Mouse (Mus musculus): ENCODE data around the gene Fndc10. TPM values are rescaled to one million over a fixed set of nuclear protein-coding genes. Genes with fewer than 3 reads are reported as not detected.
A peak's percentile ranks its signal among the peaks of the same experiment; 100 is the strongest.
"Not testable (repeated sequence)": the region's sequence is repeated elsewhere in the genome, so short reads cannot be mapped to it uniquely, and the experiment has no call there.

Fndc10 gene
- polyA plus RNA-seq (2015; fragmentation: Nextera tagmentation; extraction: Ambion mirVana), result 10.5 and 16.5 TPM in 2 replicates

DNA sequence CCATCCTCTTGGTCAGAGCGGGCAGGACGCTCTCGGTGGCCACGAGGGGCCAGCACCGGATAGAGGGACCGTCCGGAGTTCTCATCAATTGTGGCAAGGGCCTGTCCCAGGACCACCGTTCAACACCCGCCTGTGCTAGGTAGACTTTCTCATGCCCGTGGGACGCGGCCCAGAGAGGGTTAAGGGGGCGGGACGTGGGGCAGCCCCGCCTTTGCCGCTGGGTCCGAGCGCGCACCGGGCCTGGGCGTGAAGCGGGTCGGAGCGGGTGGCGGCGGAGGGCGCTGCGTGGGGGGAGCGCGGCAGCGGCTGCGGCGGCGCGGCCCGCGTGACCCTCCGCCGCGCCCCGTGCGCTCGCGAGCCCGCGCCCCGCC lies at the start of gene Fndc10:
Fndc10 (plus strand) TSS at position 232 of the 371 bp plus-strand sequence.
- Histone ChIP-seq H3K4me1 (replicated peaks) (peaks cover 32% of the 10 kb centered on the region), H3K9ac (peak within 1 kb of the TSS; percentile 91), H3K4me3 (peak within 1 kb of the TSS; percentile 71), H3K27me3 (peaks cover 30% of the 10 kb centered on the region), H3K27ac (replicated peaks) (peak within 1 kb of the TSS; percentile 95), H3K4me2 (peak within 1 kb of the TSS; percentile 89), H3K9me3 (no peaks in the 10 kb centered on the region), H3K36me3 (no peaks in the 10 kb centered on the region)
- peak; percentile 90 for ATAC-seq (ENCODE audit: low read depth)
- under 1% methylated on average over 29 of the region's 47 CpGs for WGBS

DNA sequence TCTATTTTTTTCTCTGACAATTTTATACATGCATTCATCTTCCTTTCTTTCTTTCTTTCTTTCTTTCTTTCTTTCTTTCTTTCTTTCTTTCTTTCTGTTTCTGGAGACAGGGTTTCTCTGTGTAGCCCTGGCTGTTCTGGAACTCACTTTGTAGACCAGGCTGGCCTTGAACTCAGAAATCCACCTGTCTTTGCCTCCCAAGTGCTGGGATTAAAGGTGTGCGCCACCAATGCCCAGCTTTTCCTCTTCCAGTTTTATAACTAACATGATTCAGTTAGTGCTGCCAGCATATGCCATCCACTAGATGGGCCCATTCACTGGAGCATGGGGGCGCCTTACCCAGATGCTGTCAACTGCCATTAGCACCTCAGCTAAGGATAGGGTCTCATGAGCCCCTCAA lies 48.8 kb upstream of the Fndc10 start, which contains the start of gene Gm10563:
Gm10563 (minus strand) TSS at position 101 of the 400 bp plus-strand sequence.
- H3K9me3 ChIP-seq; H3K4me3 ChIP-seq; H3K4me1 ChIP-seq (replicated peaks); H3K9ac ChIP-seq; ATAC-seq (ENCODE audit: low read depth); H3K4me2 ChIP-seq; H3K27me3 ChIP-seq; H3K27ac ChIP-seq (replicated peaks): not testable (repeated sequence)
- peaks cover 92% of the 10 kb centered on the region for H3K36me3 ChIP-seq
- 95% methylated on average over 2 of the region's 2 CpGs for WGBS

DNA sequence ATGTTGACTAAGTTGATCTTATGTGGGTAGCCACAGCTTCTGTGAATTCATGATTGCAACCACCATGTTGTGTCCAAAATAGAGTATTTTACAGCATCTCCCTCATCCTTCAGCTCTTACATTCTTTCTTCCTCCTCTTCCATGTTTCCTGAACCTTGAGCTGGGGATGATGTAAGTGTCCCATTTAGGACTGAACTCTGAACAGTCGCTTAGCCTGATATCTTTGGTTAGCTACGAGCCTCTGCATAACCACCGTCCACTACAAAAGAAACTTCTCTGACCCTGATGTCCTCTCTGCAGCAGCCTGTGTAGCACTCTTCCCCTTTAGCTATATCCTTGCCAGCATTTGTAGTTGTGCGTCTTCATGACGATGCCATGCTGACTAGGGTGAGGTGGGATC lies 48.4 kb upstream of the Fndc10 start:
- peaks cover 92% of the 10 kb centered on the region for H3K36me3 ChIP-seq
- no peak overlapping the region for H3K9ac ChIP-seq
- no peak overlapping the region for H3K4me2 ChIP-seq
- H3K4me1 ChIP-seq (replicated peaks), result no peaks in the 10 kb centered on the region
- ATAC-seq (ENCODE audit: low read depth), result no peak
- no peak overlapping the region for H3K4me3 ChIP-seq
- H3K27me3 ChIP-seq, result peaks cover 9% of the 10 kb centered on the region
- no peaks in the 10 kb centered on the region for H3K9me3 ChIP-seq
- WGBS, result 96% methylated on average over 5 of the region's 5 CpGs
- no peak overlapping the region for H3K27ac ChIP-seq (replicated peaks)

DNA sequence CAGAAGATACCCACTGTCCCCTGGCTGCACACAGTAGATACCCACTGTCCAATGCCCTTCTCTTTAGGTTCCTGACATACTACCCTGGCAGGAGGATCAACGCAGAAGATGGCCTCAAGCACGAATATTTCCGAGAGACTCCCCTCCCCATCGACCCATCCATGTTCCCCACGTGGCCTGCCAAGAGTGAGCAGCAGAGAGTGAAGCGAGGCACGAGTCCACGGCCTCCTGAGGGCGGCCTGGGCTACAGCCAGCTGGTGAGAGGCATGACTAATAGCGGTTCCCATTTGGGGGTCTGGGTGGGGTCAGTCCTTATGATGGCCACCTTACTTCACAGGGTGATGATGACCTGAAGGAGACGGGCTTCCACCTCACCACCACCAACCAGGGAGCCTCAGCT lies 44.8 kb upstream of the Fndc10 start:
- H3K36me3 ChIP-seq, result peaks cover 69% of the 10 kb centered on the region
- H3K4me2 ChIP-seq, result no peak overlapping the region
- no peak overlapping the region for H3K27ac ChIP-seq (replicated peaks)
- WGBS, result 92% methylated on average over 11 of the region's 11 CpGs
- H3K4me3 ChIP-seq, result no peak overlapping the region
- H3K4me1 ChIP-seq (replicated peaks), result peaks cover 23% of the 10 kb centered on the region
- no peaks in the 10 kb centered on the region for H3K9me3 ChIP-seq
- ATAC-seq (ENCODE audit: low read depth), result no peak
- peaks cover 45% of the 10 kb centered on the region for H3K27me3 ChIP-seq
- H3K9ac ChIP-seq, result no peak overlapping the region

DNA sequence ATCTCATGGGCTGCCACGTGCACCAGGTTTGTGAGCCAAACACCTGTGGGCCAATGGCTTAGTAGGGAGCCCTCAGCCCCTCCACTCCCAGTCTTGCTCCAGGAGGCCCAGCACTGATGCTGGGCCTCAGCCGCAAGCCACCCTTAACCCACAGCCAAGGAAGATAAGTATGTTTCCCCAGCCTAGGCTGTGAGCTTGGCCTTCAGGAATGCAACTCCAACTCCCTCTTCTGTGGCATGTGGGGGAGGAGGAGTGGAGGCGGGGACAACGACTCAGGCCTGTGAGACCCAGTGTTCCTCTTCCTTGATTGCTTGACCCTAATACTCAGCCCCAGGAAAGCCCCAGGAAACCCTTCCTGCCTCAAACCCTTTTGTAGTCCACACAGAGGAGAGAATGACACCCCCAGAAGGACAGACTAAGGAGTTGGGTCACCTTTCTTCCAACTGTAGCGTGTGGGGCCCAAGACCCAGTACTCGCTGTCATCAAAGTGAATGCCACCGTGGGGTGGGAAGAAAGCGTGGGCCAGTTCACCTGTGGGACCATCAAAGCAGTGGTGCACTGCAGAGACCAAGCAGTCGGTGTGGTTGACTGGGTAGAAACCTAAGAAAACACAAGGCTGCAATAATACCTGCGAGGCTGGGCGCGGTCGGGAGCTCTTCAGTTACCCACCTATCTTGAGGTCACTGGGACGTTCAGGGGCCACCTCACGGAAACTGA lies 42.4 kb upstream of the Fndc10 start:
- Histone ChIP-seq H3K9me3 (no peaks in the 10 kb centered on the region), H3K27ac (replicated peaks) (no peak overlapping the region), H3K4me3 (no peak overlapping the region), H3K4me2 (no peak overlapping the region), H3K9ac (no peak overlapping the region), H3K36me3 (peaks cover 60% of the 10 kb centered on the region), H3K27me3 (peaks cover 68% of the 10 kb centered on the region), H3K4me1 (replicated peaks) (peaks cover 34% of the 10 kb centered on the region)
- WGBS, result 64% methylated on average over 15 of the region's 15 CpGs
- ATAC-seq (ENCODE audit: low read depth), result no peak

GRCm38 (mm10) chr4:155652283-155653085 lies 41.7 kb upstream of the Fndc10 start:
- Histone ChIP-seq H3K4me3 (peak overlapping the region; percentile 39), H3K27me3 (peaks cover 74% of the 10 kb centered on the region), H3K4me1 (replicated peaks) (peaks cover 34% of the 10 kb centered on the region), H3K4me2 (peak overlapping the region; percentile 66), H3K9ac (peak overlapping the region; percentile 67), H3K9me3 (no peaks in the 10 kb centered on the region), H3K36me3 (peaks cover 63% of the 10 kb centered on the region), H3K27ac (replicated peaks) (no peak overlapping the region)
- no peak for ATAC-seq (ENCODE audit: low read depth)
- 19% methylated on average over 36 of the region's 36 CpGs for WGBS

DNA sequence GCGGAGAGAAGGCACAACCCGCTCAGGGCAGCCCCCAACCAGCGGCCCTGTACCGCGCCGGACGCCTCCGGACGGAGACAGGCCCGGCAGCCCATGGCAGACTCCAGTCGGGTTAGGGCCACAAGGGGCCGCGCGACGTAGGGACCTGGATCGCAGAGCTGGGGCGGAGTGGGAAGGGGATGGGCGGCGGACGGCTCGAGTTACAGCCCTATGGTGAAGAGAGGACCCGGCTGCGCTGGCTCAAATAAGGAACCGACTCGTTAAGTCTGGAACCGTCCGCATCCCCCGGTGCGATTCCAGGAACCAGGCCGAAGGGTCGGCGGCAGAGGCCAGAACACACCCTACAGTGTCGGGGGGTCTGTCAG lies 41.1 kb upstream of the Fndc10 start, which contains the start of gene Mmp23:
Mmp23 (minus strand) TSS at position 299 of the 365 bp plus-strand sequence.
- H3K36me3 ChIP-seq, result peaks cover 63% of the 10 kb centered on the region

DNA sequence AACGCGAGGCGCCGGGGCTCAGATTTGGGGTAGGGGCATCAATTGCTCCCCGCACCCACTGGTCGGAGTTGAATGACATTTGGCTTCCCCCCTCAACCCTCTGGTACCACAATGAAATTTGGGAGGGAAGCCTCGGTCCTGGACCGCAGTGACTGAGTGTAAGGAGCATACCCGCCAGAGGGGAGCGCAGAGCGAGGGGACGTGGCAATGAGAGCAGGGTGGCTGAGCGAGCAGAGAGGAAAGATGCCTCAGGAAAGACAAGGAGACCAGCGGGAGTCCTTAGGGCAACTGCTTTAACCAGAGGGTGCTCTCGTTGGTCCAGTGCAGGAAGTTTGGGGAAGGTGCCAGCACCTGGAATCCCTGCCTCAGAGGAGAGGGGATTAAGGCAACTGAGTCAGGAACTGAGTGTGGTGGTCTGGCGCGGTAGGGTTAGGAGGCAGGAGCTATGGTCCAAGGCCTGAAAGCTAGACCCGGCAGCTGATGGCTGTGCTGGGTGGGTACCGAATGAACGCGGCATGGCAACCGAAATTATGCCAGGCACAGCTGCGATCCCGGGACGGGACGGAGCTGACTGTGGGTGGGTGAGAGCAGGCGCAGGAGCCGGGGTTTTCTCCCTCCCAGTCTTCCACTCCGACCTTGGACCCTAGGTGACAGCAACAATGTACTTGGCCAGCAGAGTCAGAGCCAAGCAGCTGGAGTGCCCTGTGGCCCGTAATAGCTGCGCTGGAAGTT lies 40.5 kb upstream of the Fndc10 start:
- Histone ChIP-seq H3K4me3 (peak overlapping the region; percentile 39), H3K4me1 (replicated peaks) (peaks cover 34% of the 10 kb centered on the region), H3K27ac (replicated peaks) (no peak overlapping the region), H3K9ac (peak overlapping the region; percentile 67), H3K36me3 (peaks cover 63% of the 10 kb centered on the region), H3K27me3 (peaks cover 74% of the 10 kb centered on the region), H3K9me3 (no peaks in the 10 kb centered on the region), H3K4me2 (peak overlapping the region; percentile 66)
- 2% methylated on average over 31 of the region's 31 CpGs for WGBS
- no peak for ATAC-seq (ENCODE audit: low read depth)

More for the DNA sequence above, 41.1 kb upstream of the Fndc10 start, which contains the start of gene Mmp23:
- Histone ChIP-seq H3K4me3 (peak within 1 kb of the TSS; percentile 39), H3K4me2 (peak within 1 kb of the TSS; percentile 66), H3K4me1 (replicated peaks) (peaks cover 34% of the 10 kb centered on the region), H3K9ac (peak within 1 kb of the TSS; percentile 67), H3K27me3 (peaks cover 74% of the 10 kb centered on the region), H3K9me3 (no peaks in the 10 kb centered on the region), H3K27ac (replicated peaks) (no peak within 1 kb of the TSS)
- ATAC-seq (ENCODE audit: low read depth), result no peak
- 1% methylated on average over 33 of the region's 33 CpGs for WGBS

GRCm38 (mm10) chr4:155654183-155654455 lies 40.0 kb upstream of the Fndc10 start:
- H3K4me1 ChIP-seq (replicated peaks), result peaks cover 34% of the 10 kb centered on the region
- peak overlapping the region; percentile 66 for H3K4me2 ChIP-seq
- no peaks in the 10 kb centered on the region for H3K9me3 ChIP-seq
- H3K4me3 ChIP-seq, result peak overlapping the region; percentile 39
- H3K27me3 ChIP-seq, result peaks cover 74% of the 10 kb centered on the region
- H3K27ac ChIP-seq (replicated peaks), result no peak overlapping the region
- no peak for ATAC-seq (ENCODE audit: low read depth)
- peak overlapping the region; percentile 56; the same call in 1 of the 2 replicates for H3K9ac ChIP-seq
- H3K36me3 ChIP-seq, result peaks cover 62% of the 10 kb centered on the region
- WGBS, result 4% methylated on average over 6 of the region's 6 CpGs

- H3K27ac ChIP-seq (replicated peaks), result no peak overlapping the region
- H3K4me3 ChIP-seq, result peak overlapping the region; percentile 39
- H3K9me3 ChIP-seq, result no peaks in the 10 kb centered on the region
- 2% methylated on average over 52 of the region's 52 CpGs for WGBS
- peaks cover 74% of the 10 kb centered on the region for H3K27me3 ChIP-seq
- peaks cover 34% of the 10 kb centered on the region for H3K4me1 ChIP-seq (replicated peaks)
- peak; percentile 44 for ATAC-seq (ENCODE audit: low read depth)
- H3K4me2 ChIP-seq, result peak overlapping the region; percentile 66
- H3K36me3 ChIP-seq, result peaks cover 62% of the 10 kb centered on the region
- peak overlapping the region; percentile 56 for H3K9ac ChIP-seq
Measured at GRCm38 (mm10) chr4:155654456-155655298, 39.5 kb upstream of the Fndc10 start.

- Histone ChIP-seq H3K9me3 (no peaks in the 10 kb centered on the region), H3K9ac (no peak overlapping the region), H3K4me1 (replicated peaks) (peaks cover 34% of the 10 kb centered on the region), H3K27ac (replicated peaks) (no peak overlapping the region), H3K4me2 (no peak overlapping the region), H3K27me3 (peaks cover 60% of the 10 kb centered on the region), H3K4me3 (no peak overlapping the region), H3K36me3 (peaks cover 51% of the 10 kb centered on the region)
- WGBS, result 87% methylated on average over 13 of the region's 13 CpGs
- no peak for ATAC-seq (ENCODE audit: low read depth)
Measured at GRCm38 (mm10) chr4:155656214-155656751, 37.9 kb upstream of the Fndc10 start.
